Mouse (Mus musculus) spleen, embryonic (tissue): ENCODE measurements at regions not wholly inside any gene's neighbourhood (a gene's known extent, or its start where the extent isn't known, plus 50 kb on each side); places are given as distances from the start of the nearest gene placed in this dataset.

Experiments
- CTCF ChIA-PET: fragments of 350-600 bp; sonication (Branson Sonifier 250); formaldehyde crosslinking; loops from one replicate; lab custom pipeline; 2022; lab: Charles Lee

DNA sequence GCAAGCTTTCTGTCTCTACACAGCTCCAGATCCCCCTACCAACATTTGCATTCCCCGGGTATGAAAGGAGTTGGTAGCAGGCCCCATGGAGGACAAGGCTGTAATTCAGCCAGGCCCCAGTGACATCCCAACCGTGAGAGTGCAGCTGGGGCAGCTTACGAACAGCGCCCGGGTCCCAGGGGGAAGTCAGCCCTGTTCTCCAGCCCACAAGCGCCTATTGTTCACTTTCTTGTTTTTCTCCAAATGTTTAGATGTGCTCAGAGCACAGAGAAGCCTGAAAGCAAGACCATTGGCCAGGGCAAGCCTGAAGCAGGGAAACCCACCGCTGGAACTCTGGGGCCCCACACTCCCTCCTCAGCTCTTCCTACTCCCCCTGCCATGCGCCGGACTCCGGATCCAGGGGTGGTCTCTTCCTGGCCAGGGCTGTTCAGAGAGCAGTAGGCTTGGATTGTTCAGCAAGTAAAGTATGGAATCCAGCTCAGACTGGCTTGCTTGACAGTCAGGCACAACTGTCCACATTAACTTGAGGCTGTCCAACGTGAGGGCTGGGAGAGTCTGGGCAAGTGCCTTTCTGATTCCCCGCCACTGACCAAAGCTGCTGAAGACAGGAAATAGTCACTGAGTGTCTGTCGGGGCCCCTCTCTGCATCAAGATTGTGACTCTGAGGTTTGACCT lies 142.4 kb downstream of the Zfp36l1 start:
- CTCF ChIA-PET, result interaction anchor here (0.6 kb wide), 1 partner anchor 258 kb away, joined by 3 read pairs; no protein-coding TSS in a partner anchor

DNA sequence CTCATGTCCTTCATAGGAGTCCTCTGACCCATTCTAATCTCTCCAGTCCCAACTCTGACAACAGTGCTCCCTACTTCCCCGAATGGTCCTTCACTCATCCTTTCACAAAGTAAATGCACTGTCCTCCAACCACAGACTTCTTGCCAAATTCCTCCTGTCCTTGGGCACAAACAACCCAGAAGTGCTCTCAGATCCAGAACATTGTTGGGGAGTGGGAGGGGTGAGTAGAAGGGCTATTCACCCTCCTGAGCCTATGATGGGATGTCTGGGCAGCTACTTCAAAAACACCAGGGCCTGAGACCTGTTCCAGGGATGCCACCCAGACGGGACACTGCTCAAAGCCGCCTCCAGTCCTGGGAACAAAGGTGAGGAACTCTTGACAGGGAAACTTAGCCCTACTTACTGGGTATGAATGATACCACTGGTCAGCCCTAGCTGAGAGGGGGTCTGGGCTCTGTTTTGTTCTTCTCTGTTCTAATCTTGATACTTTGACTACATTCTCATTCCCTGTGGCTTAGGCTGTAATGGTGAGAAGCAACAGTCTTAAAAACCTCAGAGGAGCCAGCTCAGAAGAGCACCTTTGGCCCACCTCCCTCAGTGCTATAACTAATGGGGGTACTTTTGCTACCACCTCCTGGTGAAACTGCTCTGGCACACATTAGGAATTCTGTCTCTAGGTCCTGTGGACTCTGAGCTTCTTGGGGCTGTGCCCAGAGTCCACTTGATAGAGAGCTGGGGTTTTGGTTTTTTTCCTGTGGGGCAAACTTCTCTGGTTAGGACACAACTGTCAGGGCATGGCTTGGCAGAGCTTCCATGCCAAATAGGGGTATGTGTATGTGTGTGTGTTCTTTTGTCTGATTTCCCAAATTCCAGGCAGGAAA lies 143.2 kb downstream of the Zfp36l1 start:
- CTCF ChIA-PET, result interaction anchor here (0.6 kb wide), 1 partner anchor 257 kb away, joined by 3 read pairs; no protein-coding TSS in a partner anchor

DNA sequence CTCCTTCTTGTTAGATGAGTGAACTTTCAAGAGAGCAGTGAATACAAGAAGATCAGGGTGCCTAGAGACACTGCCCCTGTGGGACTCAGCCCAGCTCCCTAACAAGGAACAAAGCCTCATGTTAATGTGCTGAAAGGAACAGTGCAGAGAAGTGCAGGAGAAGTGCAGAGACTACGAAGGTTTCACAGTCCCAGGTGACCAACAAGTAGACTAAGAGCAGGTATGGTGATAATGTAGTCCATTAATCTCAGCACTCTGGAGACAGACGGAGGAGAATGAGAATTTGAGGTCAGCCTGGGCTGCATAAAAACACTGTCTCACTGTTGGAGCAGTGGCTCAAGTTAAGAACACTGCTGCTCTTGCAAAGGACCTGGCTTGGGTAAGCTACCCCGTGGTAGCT lies 144.1 kb downstream of the Zfp36l1 start:
- CTCF ChIA-PET, result no interaction called here

DNA sequence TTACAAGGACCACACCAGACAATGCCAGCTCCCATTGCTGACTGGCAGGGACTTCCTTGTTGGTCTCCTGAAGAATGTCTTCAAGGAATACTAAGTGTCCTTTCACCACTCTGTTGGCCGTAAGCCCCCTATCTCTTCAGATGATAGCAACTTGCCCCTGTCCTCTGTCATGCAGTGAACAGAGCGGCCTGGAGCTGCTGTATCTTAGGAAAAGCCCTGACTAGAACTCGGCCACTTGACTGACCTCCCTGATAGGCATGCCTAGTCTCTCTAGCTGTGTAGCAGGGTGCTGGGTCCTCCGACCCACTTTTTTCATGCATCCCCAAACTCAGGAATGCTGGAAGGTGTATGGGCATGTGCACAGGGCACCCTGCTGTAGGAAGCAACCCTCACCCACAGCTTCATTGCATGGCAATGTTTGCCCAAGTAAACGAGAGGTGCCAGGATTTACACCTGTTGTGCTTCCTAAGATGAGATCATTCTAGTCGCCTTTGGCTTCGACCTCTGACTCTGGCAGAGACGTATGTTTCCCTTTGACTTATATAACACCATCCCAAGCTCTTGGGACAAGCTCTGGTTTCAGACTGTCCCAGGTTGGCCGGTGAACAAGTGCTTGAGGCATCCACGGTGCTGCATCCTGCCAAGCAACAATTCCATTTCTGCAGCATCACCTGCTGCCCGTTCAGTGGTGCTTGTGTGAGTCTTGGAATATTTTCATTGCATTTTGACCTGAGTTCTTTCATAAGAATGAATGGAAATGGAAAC lies 145.1 kb downstream of the Zfp36l1 start:
- CTCF ChIA-PET, result no interaction called here

DNA sequence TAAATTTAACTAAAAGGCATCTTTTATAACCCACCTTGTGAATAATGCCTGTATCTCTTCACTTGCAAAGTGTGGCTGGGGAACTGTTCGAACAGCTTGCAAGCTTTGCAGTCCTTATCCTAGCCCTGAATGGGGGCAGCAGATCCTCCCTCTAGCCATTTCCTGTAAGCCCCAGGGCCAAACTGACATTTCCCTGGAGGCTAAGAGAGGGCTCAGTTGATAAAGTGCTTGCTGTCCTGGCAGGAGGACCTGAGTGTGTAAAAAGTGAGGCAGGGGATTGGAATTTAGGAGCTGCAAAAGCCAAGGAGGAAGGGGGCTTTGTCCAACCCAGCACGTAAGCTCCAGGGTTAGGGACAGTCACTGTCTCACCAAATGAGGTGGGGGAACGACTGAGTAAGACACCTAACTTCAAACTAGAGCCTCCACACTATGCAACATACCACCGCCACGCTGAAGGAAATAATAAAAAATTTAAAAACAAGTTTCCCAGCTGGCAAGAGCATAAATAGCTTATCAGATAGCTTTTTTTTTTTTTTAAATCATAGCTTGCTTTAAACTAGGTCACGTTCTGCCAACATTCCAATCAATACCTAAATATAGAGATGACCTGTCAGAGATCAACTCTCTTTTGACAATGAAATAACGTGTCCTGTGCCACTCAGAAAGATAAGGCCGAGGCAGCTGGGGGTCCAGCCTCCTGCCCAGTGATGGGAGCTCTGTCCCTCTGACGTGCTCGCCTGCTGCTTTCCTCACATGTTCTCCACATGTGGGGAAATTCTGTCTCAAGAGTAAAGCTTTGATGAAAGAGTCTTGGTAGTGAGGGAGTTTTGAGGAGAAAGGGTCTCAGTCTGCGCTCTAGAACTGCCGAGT lies 146.0 kb downstream of the Zfp36l1 start:
- CTCF ChIA-PET, result interaction anchor here (0.5 to 1.3 kb wide), 2 partner anchors 21 to 127 kb away, joined by 3 to 8 read pairs; no protein-coding TSS in a partner anchor

DNA sequence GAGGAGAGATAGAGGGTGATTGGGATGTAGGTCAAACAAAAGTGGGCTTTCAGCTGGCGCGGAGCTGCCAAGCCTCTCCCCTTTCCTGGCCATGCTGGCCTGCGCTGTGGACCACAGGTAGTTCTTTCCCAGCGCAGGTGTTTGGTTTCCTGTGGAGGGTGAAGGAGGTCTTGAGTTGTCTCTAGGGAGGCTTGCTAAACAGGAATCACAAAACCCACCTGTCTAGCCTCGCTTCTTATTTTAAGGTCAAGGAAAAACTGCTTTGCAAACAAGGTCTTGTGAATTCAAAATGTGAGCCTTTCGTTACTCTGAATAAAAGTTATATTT lies 146.6 kb downstream of the Zfp36l1 start:
- CTCF ChIA-PET, result interaction anchor here (1.3 kb wide), 1 partner anchor 22 kb away, joined by 3 read pairs; no protein-coding TSS in a partner anchor

DNA sequence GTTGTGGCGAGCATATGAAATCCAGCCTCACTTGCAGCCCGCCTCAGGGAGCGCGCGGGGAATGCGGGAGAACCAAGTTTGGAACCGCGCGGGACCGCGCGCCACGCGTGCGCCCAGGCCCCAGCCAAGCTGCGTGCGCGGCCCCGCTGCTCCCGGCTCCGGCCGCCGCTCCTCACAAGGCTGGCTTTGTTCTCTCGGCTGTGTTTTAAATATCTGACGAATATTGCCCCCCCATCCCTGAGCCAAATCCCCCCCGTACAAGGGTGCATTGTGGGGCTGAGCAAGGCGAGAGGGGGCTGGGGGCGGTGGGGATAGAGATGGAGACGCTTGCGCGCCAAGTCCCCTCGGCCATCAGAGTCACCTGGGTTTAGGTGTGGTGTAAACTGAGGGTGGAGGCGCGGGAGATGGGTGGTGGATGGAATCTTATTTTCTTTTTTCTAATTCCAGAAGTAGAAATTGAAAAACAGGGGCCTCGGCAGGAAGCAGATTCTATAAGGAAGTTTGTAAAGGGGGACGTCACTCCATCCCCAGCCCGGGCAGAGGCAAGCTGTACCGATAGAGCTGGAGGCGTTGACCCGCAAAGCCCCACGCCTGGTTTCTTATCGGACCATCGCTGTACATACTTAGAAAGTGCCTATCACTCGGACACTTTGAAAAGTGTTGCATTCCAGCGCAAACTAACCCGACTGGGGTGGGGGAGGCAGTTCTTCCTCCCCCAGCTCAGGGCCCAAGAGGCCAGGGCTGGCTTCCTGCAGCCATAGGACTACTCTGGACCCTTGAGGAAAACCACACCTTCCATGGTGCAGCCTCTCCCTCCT lies 147.1 kb downstream of the Zfp36l1 start:
- CTCF ChIA-PET, result interaction anchor here (0.6 to 1.3 kb wide), 2 partner anchors 22 to 206 kb away, joined by 3 to 4 read pairs; no protein-coding TSS in a partner anchor

DNA sequence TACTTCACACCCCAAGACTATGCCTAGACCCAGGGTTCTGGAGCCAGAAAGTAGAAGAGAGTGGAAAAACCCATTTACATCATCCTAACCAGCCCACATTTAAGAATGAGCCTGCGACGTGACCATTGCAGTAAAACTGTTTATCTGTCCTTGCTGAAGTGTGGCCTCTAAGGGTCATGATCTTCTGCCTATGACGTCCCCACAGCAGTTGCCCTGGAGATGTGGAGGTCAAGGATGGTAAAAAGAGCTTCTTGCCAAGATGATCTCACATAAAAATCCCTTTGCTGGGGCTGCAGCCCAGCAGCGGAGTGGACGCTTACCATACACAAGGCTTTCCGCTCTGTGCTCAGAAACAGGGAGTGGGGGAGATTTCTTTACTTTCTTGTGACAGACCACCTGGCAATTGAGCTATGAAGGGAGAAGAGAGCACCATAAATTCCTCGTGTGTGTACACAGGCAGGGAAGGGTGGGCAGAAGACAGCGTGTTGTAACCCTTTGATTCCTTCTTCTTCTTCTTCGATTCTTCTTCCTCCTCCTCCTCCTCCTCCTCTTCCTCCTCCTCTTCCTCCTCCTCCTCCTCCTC lies 149.3 kb downstream of the Zfp36l1 start:
- CTCF ChIA-PET, result interaction anchor here (0.6 to 0.7 kb wide), 3 partner anchors 14 to 606 kb away, joined by 3 to 6 read pairs (median 4); no protein-coding TSS in a partner anchor

DNA sequence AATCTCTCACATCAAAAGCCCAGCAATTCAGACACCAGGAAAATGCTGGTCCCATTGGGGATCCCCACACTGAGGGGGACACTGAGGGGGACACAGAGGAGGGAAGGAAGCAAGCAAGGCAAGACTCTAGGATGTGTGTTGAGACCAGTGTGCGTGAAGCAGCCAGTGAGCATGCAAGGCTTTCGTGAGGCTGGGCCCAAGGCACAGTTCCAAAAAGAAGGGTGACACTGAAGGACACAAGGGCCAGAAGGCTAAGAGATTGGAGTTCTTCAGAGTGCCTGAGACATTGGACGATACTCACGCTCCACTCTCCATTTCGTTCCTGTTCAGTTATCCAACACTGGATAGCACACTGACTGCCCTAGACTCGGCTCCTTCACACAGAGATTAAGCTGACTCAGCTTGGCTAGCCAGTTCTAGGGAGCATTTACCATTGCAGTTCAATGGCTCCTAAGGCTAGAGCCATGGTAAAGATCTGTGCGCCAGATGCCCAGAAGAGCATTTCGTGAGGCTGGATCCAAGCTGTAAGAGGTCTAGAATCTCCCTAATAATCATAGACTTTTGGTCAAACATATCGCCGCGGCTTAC lies 150.1 kb downstream of the Zfp36l1 start:
- CTCF ChIA-PET, result interaction anchor here (0.7 kb wide), 1 partner anchor 605 kb away, joined by 3 read pairs; no protein-coding TSS in a partner anchor

DNA sequence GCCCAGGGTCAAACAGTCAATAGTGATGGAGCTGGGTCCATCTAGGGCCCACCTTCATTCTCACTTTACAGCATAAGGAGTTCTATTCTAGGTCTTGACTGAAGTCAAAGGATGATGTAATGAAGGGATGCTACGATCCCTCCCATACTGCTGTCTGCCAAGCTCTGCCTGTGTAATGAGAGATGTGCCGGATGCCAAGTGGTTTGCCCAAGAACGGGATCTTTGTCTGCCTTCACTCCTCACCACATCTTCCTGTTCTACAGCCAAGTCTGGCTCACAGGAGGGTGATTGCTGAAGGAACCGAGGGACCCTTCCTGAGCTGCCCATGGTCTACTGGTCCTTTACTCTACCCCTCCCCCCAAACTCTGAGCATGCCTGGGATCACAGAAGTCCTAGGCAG lies 150.9 kb downstream of the Zfp36l1 start:
- CTCF ChIA-PET, result interaction anchor here (0.8 to 1.0 kb wide), 2 partner anchors 66 to 314 kb away, joined by 4 read pairs; no protein-coding TSS in a partner anchor

DNA sequence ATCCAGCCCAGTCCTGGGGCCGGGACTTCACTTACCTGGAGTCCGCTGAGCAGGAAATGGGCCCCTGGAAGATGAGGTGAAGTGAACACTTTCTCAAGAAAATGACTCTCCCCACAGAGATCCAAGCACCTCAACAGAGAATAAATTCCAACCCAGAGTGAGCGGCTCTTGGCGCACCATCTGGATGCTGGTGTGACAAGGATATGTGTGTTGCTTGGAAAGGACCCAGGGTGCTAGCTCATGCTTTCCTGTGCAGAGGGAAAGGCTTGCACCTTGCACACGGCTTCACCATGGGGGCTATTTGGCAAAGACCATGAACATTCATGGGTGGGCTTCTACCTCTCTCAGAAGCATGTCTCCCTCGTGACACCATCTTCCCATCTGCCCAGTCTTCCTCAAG lies 151.7 kb downstream of the Zfp36l1 start:
- CTCF ChIA-PET, result interaction anchor here (0.8 to 1.0 kb wide), 2 partner anchors 67 to 314 kb away, joined by 4 read pairs; no protein-coding TSS in a partner anchor

DNA sequence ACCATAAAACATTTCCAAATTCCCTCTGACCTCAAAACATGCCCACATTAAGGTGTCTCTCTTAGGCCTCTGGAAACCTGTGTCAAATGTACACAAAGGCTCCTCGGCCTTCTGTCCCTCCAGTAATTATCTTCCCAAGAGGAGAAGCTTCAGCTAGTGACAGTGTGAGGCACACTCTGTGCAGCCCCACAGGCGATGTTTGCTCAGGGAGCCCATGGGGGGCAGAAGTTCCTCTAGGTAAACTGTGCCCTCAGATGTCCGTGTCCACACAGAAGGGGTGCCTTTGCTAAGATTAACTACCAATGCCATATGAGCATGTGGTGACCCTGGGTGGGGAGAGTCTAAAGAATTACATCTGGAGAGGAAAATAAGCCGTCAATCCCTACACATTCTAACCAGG lies 152.4 kb downstream of the Zfp36l1 start:
- CTCF ChIA-PET, result interaction anchor here (0.6 kb wide), 1 partner anchor 358 kb away, joined by 4 read pairs; no protein-coding TSS in a partner anchor

DNA sequence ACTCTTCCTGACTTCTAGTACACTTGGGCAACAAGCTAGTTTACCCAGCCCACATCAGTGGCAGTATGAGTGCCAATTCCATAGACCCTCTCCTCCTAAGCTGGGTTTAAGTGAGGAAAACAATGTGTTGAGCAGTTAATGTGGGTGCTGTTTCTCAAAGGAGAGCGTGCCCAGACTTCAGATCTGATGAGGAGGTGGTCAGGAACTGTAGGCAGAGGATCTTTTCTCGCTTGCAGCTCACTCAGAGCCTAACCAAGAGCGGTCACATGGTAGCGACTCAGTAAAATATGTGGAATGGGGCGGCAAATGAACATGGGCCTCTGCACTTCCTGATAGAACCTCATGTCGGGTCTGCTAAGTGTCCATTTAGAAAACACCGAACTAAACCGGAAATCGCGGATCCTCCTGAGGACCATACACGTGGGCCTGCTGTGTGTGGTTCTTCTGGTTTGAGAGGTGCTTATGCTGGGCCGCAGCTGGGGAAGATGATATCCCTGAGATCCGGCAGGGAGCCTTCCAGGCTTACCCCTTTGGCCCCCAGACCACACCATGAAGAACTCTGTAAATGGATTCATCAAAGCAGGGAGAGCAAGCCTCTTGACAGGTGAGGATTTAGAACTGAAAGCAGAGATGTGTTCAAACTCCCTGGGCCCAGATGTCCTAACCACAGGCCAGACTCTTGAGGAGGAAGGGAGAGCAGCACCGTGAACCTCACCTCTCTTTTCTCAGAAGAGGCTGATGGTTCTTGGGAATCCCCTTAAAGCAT lies 153.1 kb downstream of the Zfp36l1 start:
- CTCF ChIA-PET, result interaction anchor here (0.6 kb wide), 2 partner anchors 20 to 357 kb away, joined by 3 to 4 read pairs; no protein-coding TSS in a partner anchor

DNA sequence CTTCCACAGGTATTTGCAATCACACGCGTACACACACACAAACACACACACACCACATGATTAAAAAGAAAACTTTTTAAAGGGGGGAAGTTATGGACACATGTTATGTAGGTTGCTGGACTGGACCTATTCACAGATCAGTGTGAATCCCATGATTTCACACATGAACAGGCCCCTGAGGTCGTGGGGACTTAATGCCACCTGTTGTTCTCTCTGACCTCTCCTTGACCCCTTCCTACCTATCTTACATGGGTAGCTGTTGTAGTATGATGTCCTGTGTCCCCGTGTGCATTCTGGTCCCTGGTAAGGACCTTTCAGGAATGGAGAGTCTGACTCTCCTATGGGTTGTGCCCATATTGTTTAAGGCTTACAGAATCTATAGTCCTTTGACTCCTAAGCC lies 155.6 kb downstream of the Zfp36l1 start:
- CTCF ChIA-PET, result interaction anchor here (0.6 kb wide), 1 partner anchor 153 kb away, joined by 3 read pairs; no protein-coding TSS in a partner anchor

DNA sequence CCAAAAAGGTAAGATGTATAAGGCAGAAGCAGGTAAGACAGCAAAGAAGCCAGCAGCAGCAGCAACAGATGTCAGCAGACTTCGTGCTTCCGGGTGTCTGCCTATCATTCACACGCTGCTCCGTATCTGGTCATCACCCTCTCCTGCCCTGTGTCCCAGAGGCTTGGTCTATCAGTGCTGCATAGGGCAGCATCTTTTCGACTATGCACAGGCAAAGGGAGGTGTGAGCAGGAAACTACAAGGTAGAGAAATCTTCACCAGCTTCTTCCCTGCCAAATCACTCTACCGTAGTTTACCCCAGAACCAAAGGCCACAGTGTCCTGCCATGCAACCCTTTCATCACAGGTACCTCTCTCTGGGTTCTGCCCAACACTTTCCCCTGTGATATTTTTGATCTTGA lies 156.5 kb downstream of the Zfp36l1 start:
- CTCF ChIA-PET, result no interaction called here

DNA sequence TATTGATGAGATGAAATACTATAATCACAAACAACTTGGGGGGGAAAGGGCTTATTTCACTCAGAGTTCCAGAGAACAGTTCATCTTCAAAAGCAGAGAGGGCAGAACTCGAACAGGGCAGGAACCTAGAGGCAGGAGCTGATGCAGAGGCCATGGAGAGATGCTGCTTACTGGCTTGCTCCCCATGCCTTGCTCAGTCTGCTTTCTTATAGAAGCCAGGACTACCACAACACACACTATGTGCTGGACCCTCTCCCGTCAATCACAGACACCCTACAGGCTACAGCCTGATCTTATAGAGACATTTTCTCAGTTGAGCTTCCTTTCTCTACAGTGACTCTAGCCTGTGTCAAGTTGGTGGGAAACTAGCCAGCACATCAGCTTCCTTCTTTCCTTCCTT lies 157.3 kb downstream of the Zfp36l1 start:
- CTCF ChIA-PET, result no interaction called here

DNA sequence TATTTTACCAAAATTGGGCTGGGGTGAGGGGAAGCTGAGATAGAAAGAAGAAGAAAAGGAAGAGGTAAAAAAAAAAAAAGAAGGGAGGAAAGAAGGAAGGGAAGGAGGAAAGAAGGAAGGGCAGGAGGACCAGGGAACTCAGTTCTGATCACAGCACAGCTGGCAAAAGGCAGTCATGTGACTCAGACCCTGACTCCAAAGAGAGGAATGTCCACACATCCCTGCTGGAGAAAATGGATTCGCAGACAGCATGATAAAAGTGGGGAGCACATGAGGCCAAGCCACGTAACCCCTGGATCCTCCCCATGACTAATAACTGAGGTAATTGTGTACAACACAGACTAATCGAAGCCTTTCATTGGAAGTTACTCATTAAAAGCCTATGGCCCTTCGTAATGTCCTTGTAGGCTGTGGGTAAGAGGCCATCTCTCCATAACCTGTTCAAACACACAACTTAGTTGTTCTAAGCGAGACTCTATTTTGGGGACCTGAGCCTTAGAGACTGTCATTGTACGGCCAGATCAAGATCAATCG lies 162.2 kb downstream of the Zfp36l1 start:
- CTCF ChIA-PET, result no interaction called here
